Mouse (Mus musculus): ENCODE results near the gene Cox17. TPM values are rescaled to one million over a fixed set of nuclear protein-coding genes. Genes with fewer than 3 reads are reported as not detected.

Gene Cox17
- polyA plus RNA-seq (2014; fragmentation: Nextera tagmentation; extraction: Ambion mirVana), result 74.3 and 97.1 TPM in 2 replicates

DNA sequence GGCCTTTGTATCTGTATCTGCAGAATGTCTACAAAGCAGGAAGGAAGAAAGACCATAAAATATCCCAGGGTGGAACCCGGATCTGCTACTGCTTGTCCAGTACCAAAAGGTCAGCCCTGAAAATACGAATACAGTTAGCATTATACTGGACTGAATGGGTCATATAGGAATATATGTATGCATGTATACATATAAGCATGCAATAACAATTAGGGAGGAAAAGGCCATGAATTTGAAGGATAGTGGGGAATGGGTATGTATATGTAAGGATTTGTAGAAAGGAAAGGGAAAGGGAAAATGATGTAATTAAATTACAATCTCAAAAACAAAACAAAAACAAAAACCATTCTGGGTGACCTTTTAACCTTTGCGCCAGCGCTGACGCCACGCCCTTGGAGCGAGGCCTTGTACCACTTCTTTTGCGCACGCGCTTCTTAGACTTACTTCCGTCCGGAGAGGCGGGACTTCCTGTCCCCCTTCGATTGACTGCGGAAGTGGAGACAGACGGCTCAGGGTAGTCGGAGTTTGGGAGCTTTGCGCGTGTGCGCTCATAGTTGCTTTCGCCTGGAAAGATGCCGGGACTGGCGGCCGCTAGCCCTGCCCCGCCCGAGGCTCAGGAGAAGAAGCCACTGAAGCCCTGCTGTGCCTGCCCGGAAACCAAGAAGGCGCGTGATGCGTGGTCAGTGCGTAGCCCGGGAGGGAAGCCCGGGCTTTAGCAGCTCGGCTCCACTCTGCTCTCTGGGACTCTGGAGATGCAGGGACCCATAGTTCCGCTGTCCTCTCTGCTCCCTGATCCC lies at the start of gene Cox17, which contains the start of gene Gm21987:
Cox17 (plus strand) TSS at position 463 of the 797 bp plus-strand sequence.
Gm21987 (plus strand) TSS at position 512 of the 797 bp plus-strand sequence.
- peak; percentile 95 for DNase-seq (ENCODE audit: low spot score)
- 3% methylated on average over 35 of the region's 35 CpGs for WGBS
- H3K9ac ChIP-seq, result peak within 1 kb of the TSS; percentile 80
- H3K4me2 ChIP-seq (replicated peaks), result peak within 1 kb of the TSS; percentile 71
- peak; percentile 97 for ATAC-seq (ENCODE audit: low FRiP score)
- H3K4me1 ChIP-seq (replicated peaks; ENCODE audit: control insufficient read depth, insufficient read depth, low read length), result peaks cover 5% of the 10 kb centered on the region
- peak within 1 kb of the TSS; percentile 88 for H3K27ac ChIP-seq
- H3K36me3 ChIP-seq (replicated peaks; ENCODE audit: control insufficient read depth, insufficient read depth), result peaks cover 25% of the 10 kb centered on the region
- no peaks in the 10 kb centered on the region for H3K27me3 ChIP-seq (ENCODE audit: control insufficient read depth, insufficient read depth, low read length)
- H3K4me3 ChIP-seq (replicated peaks; ENCODE audit: low read length), result peak within 1 kb of the TSS; percentile 74
- H3K9me3 ChIP-seq (ENCODE audit: control insufficient read depth, low read length), result no peaks in the 10 kb centered on the region

GRCm38 (mm10) chr16:38298410-38298809 lies 48.4 kb upstream of the Cox17 start:
- ATAC-seq (ENCODE audit: low FRiP score), result no peak
- Histone ChIP-seq H3K36me3 (replicated peaks; ENCODE audit: control insufficient read depth, insufficient read depth) (no peaks in the 10 kb centered on the region), H3K27ac (no peak overlapping the region), H3K4me2 (replicated peaks) (no peak overlapping the region), H3K9me3 (ENCODE audit: control insufficient read depth, low read length) (no peaks in the 10 kb centered on the region), H3K4me1 (replicated peaks; ENCODE audit: control insufficient read depth, insufficient read depth, low read length) (no peaks in the 10 kb centered on the region), H3K4me3 (replicated peaks; ENCODE audit: low read length) (no peak overlapping the region), H3K9ac (no peak overlapping the region), H3K27me3 (ENCODE audit: control insufficient read depth, insufficient read depth, low read length) (no peaks in the 10 kb centered on the region)
- no peak for DNase-seq (ENCODE audit: low spot score)
- 90% methylated on average over 6 of the region's 6 CpGs for WGBS

DNA sequence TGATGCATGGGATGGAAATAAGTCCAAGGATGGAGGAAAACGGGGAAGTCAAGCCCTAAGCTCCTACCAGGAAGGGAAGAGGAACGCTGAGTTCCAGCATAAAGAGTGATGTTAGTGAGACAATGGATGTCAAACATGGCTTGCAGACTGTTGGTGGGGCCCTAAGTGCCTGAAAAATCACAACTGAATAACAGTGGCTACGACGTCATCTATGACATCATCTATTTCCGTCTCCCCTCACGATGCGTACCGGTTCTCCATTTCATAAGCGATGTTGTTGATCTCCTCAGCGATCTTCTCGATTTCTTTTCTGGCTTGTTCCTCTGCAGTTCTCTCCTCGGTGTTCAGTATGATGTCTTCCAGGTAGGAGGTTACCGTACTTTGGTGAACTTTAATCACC lies 44.4 kb upstream of the Cox17 start:
- no peak overlapping the region for H3K27ac ChIP-seq
- no peak overlapping the region for H3K9ac ChIP-seq
- no peak overlapping the region for H3K4me2 ChIP-seq (replicated peaks)
- H3K9me3 ChIP-seq (ENCODE audit: control insufficient read depth, low read length), result no peaks in the 10 kb centered on the region
- H3K4me3 ChIP-seq (replicated peaks; ENCODE audit: low read length), result no peak overlapping the region
- ATAC-seq (ENCODE audit: low FRiP score), result no peak
- no peaks in the 10 kb centered on the region for H3K36me3 ChIP-seq (replicated peaks; ENCODE audit: control insufficient read depth, insufficient read depth)
- H3K27me3 ChIP-seq (ENCODE audit: control insufficient read depth, insufficient read depth, low read length), result no peaks in the 10 kb centered on the region
- 94% methylated on average over 13 of the region's 13 CpGs for WGBS
- H3K4me1 ChIP-seq (replicated peaks; ENCODE audit: control insufficient read depth, insufficient read depth, low read length), result no peaks in the 10 kb centered on the region
- DNase-seq (ENCODE audit: low spot score), result no peak

- DNase-seq (ENCODE audit: low spot score) (no peak), ATAC-seq (ENCODE audit: low FRiP score) (no peak)
- no peak overlapping the region for H3K4me3 ChIP-seq (replicated peaks; ENCODE audit: low read length)
- H3K4me1 ChIP-seq (replicated peaks; ENCODE audit: control insufficient read depth, insufficient read depth, low read length), result 0 out of 2 replicates have a peak, but pooled peaks cover 3% of the 10 kb centered on the region
- no peak overlapping the region for H3K4me2 ChIP-seq (replicated peaks)
- H3K9me3 ChIP-seq (ENCODE audit: control insufficient read depth, low read length), result no peaks in the 10 kb centered on the region
- no peak overlapping the region for H3K27ac ChIP-seq
- no peaks in the 10 kb centered on the region for H3K27me3 ChIP-seq (ENCODE audit: control insufficient read depth, insufficient read depth, low read length)
- H3K36me3 ChIP-seq (replicated peaks; ENCODE audit: control insufficient read depth, insufficient read depth), result no peaks in the 10 kb centered on the region
- 80% methylated on average over 17 of the region's 17 CpGs for WGBS
- no peak overlapping the region for H3K9ac ChIP-seq
Measured at GRCm38 (mm10) chr16:38304460-38305194, 42.2 kb upstream of the Cox17 start.

DNA sequence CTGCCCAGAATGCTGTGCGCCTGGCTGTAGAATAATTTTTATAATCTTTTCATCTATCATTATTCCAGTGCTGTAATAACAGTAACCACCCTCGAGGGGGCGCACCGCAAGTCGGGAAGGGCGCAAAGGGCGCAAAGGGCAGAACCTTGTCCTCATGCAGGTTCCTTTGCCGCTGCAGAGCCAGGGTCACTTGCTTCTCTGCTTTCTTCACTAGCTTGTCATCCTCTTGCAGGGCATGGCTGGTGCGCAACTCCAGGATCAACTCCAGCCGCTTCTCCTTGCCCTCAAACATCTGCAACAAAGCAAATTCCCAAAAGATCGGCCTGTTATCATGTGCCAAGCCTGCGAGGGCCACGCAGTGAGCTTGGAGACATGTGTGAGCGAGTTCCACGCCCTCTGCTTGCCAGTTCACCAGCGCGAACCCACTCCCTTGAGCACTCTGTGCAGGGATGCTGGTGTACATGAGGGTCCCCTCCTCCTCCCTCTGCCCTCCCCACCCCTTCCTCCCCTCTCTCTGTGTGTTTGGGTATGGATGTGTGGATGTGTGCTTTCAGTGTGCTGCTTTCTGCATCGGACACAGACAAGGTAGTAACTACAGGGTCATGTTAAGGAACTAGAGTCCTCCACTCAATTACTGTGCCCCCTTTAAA lies 40.1 kb upstream of the Cox17 start:
- Histone ChIP-seq H3K9me3 (ENCODE audit: control insufficient read depth, low read length) (no peaks in the 10 kb centered on the region), H3K4me2 (replicated peaks) (no peak overlapping the region), H3K36me3 (replicated peaks; ENCODE audit: control insufficient read depth, insufficient read depth) (no peaks in the 10 kb centered on the region), H3K27ac (no peak overlapping the region), H3K4me3 (replicated peaks; ENCODE audit: low read length) (no peak overlapping the region), H3K4me1 (replicated peaks; ENCODE audit: control insufficient read depth, insufficient read depth, low read length) (0 out of 2 replicates have a peak, but pooled peaks cover 3% of the 10 kb centered on the region), H3K27me3 (ENCODE audit: control insufficient read depth, insufficient read depth, low read length) (no peaks in the 10 kb centered on the region), H3K9ac (no peak overlapping the region)
- ATAC-seq (ENCODE audit: low FRiP score), result no peak
- 44% methylated on average over 18 of the region's 18 CpGs for WGBS
- no peak for DNase-seq (ENCODE audit: low spot score)

GRCm38 (mm10) chr16:38307221-38307605 lies 39.6 kb upstream of the Cox17 start:
- Histone ChIP-seq H3K9ac (no peak overlapping the region), H3K36me3 (replicated peaks; ENCODE audit: control insufficient read depth, insufficient read depth) (no peaks in the 10 kb centered on the region), H3K4me2 (replicated peaks) (no peak overlapping the region), H3K27me3 (ENCODE audit: control insufficient read depth, insufficient read depth, low read length) (no peaks in the 10 kb centered on the region), H3K4me3 (replicated peaks; ENCODE audit: low read length) (no peak overlapping the region), H3K4me1 (replicated peaks; ENCODE audit: control insufficient read depth, insufficient read depth, low read length) (0 out of 2 replicates have a peak, but pooled peaks cover 3% of the 10 kb centered on the region), H3K27ac (no peak overlapping the region), H3K9me3 (ENCODE audit: control insufficient read depth, low read length) (no peaks in the 10 kb centered on the region)
- ATAC-seq (ENCODE audit: low FRiP score), result no peak
- no peak for DNase-seq (ENCODE audit: low spot score)
- 28% methylated on average over 5 of the region's 5 CpGs for WGBS

- 0 out of 2 replicates have a peak, but pooled peaks cover 3% of the 10 kb centered on the region for H3K4me1 ChIP-seq (replicated peaks; ENCODE audit: control insufficient read depth, insufficient read depth, low read length)
- WGBS, result 40% methylated on average over 7 of the region's 7 CpGs
- ATAC-seq (ENCODE audit: low FRiP score) (no peak), DNase-seq (ENCODE audit: low spot score) (no peak)
- no peaks in the 10 kb centered on the region for H3K9me3 ChIP-seq (ENCODE audit: control insufficient read depth, low read length)
- peak overlapping the region; percentile 27 for H3K4me2 ChIP-seq (replicated peaks)
- H3K27me3 ChIP-seq (ENCODE audit: control insufficient read depth, insufficient read depth, low read length), result no peaks in the 10 kb centered on the region
- 0 out of 2 replicates have a peak overlapping the region, but pooled peaks have one; percentile 16 for H3K27ac ChIP-seq
- H3K9ac ChIP-seq, result no peak overlapping the region
- H3K36me3 ChIP-seq (replicated peaks; ENCODE audit: control insufficient read depth, insufficient read depth), result no peaks in the 10 kb centered on the region
- no peak overlapping the region for H3K4me3 ChIP-seq (replicated peaks; ENCODE audit: low read length)
Measured at GRCm38 (mm10) chr16:38307651-38308050, 39.1 kb upstream of the Cox17 start.

DNA sequence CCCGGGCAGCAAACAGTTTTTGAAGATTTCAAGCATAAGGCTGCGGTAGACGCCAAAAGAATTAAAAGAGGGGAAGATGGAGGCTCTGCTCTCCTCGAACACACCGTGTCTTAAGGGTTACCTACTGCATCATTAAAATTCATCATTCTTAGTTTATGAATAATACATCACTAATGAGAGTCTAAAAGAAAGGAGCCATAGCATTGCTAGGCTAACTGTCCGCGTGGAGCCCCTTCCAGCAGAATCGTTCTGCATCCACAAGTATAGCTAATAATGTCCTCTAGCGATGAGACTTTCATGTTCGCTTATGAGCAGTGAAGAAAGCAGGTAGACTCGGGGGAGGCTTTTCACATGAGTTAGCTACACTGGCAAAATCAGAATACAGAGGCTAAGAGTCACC lies 38.6 kb upstream of the Cox17 start:
- Histone ChIP-seq H3K4me1 (replicated peaks; ENCODE audit: control insufficient read depth, insufficient read depth, low read length) (0 out of 2 replicates have a peak, but pooled peaks cover 3% of the 10 kb centered on the region), H3K27me3 (ENCODE audit: control insufficient read depth, insufficient read depth, low read length) (no peaks in the 10 kb centered on the region), H3K9ac (no peak overlapping the region), H3K4me2 (replicated peaks) (peak overlapping the region; percentile 27), H3K4me3 (replicated peaks; ENCODE audit: low read length) (no peak overlapping the region), H3K27ac (0 out of 2 replicates have a peak overlapping the region, but pooled peaks have one; percentile 16), H3K9me3 (ENCODE audit: control insufficient read depth, low read length) (no peaks in the 10 kb centered on the region), H3K36me3 (replicated peaks; ENCODE audit: control insufficient read depth, insufficient read depth) (no peaks in the 10 kb centered on the region)
- WGBS, result 55% methylated on average over 11 of the region's 11 CpGs
- DNase-seq (ENCODE audit: low spot score), result no peak
- no peak for ATAC-seq (ENCODE audit: low FRiP score)

- H3K4me1 ChIP-seq (replicated peaks; ENCODE audit: control insufficient read depth, insufficient read depth, low read length), result no peaks in the 10 kb centered on the region
- H3K36me3 ChIP-seq (replicated peaks; ENCODE audit: control insufficient read depth, insufficient read depth), result no peaks in the 10 kb centered on the region
- no peak overlapping the region for H3K4me2 ChIP-seq (replicated peaks)
- H3K27me3 ChIP-seq (ENCODE audit: control insufficient read depth, insufficient read depth, low read length), result no peaks in the 10 kb centered on the region
- H3K27ac ChIP-seq, result no peak overlapping the region
- WGBS, result 82% methylated on average over 9 of the region's 9 CpGs
- DNase-seq (ENCODE audit: low spot score), result no peak
- no peaks in the 10 kb centered on the region for H3K9me3 ChIP-seq (ENCODE audit: control insufficient read depth, low read length)
- no peak overlapping the region for H3K4me3 ChIP-seq (replicated peaks; ENCODE audit: low read length)
- H3K9ac ChIP-seq, result no peak overlapping the region
- no peak for ATAC-seq (ENCODE audit: low FRiP score)
Measured at GRCm38 (mm10) chr16:38318492-38318891, 28.3 kb upstream of the Cox17 start.
